Mouse (Mus musculus): ENCODE measurements at regions not wholly inside any gene's neighbourhood (a gene's known extent, or its start where the extent isn't known, plus 50 kb on each side); places are given as distances from the start of the nearest gene placed in this dataset.

DNA sequence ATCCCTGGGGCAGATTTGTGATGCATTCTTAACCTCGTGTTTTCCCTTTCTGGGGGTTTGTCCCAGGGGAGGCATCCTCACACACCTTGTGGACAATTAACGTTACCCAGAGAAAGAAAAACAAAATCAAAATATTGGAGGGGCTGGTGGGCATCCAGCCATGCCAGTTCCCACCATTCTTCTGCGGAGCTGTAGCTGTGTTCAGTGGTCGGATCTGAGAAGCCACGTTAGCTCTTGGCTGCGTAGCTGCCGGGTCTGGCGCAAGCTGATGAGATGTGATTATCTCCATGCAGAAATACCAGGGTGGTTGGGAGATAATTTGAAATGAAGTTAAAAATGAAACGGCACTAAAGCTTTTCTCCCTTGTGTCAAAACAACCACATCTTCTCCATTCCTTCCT is 525.4 kb upstream of the Sall1 start:
- no peaks in the 10 kb centered on the region for H3K4me1 ChIP-seq (ENCODE audit: control insufficient read depth, insufficient read depth, low read length)
- no peaks in the 10 kb centered on the region for H3K36me3 ChIP-seq (ENCODE audit: control insufficient read depth, insufficient read depth, low read length)
- H3K79me2 ChIP-seq (replicated peaks; ENCODE audit: control insufficient read depth, insufficient read depth, low read length): no peaks in the 10 kb centered on the region
- H3K4me3 ChIP-seq: no peak overlapping the region
- H3K9ac ChIP-seq (ENCODE audit: low read depth, low read length): no peak overlapping the region
- TF ChIP-seq POLR2A (IDR thresholded peaks at IDR 0.05; ENCODE audit: insufficient read depth, low read depth, low read length) (no peak), CTCF (IDR thresholded peaks at IDR 0.05) (no peak), EP300 (IDR thresholded peaks at IDR 0.05; ENCODE audit: insufficient read depth, low read depth, low read length) (no peak)
- DNase-seq: no peak
- intact Hi-C loops (cut with DNase I): no loop called here
- H3K27ac ChIP-seq: no peak overlapping the region
- 43% methylated on average over 9 of the region's 9 CpGs for WGBS
- H3K27me3 ChIP-seq (ENCODE audit: control insufficient read depth, insufficient read depth, low read length): no peaks in the 10 kb centered on the region; the same call in none of the 2 replicates

DNA sequence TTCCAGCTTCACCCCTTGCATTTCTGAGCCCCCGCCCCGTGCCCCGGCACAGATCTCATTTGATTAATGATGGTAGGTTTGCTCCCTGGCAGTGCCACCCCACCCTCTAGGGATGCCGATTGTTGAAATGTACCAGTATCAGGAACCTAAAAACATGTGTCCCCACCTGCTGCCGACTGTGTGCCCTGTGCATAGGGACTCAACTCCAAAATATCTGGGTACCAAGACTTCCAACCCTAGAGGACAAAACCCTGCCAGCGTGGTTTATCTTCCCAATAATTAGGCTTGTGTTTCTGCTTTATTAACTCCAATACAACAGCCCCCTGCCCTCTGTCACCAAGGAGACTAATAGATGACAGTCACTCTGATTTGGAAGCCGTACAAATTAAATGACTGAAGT is 524.7 kb upstream of the Sall1 start:
- H3K27ac ChIP-seq: no peak overlapping the region
- no peaks in the 10 kb centered on the region for H3K79me2 ChIP-seq (replicated peaks; ENCODE audit: control insufficient read depth, insufficient read depth, low read length)
- no peaks in the 10 kb centered on the region for H3K36me3 ChIP-seq (ENCODE audit: control insufficient read depth, insufficient read depth, low read length)
- intact Hi-C loops (cut with DNase I): no loop called here
- TF ChIP-seq EP300 (IDR thresholded peaks at IDR 0.05; ENCODE audit: insufficient read depth, low read depth, low read length) (no peak), POLR2A (IDR thresholded peaks at IDR 0.05; ENCODE audit: insufficient read depth, low read depth, low read length) (no peak), CTCF (IDR thresholded peaks at IDR 0.05) (no peak)
- DNase-seq: no peak
- WGBS: 74% methylated on average over 7 of the region's 7 CpGs
- H3K9ac ChIP-seq (ENCODE audit: low read depth, low read length): no peak overlapping the region
- H3K27me3 ChIP-seq (ENCODE audit: control insufficient read depth, insufficient read depth, low read length): no peaks in the 10 kb centered on the region; the same call in none of the 2 replicates
- H3K4me3 ChIP-seq: no peak overlapping the region
- no peaks in the 10 kb centered on the region for H3K4me1 ChIP-seq (ENCODE audit: control insufficient read depth, insufficient read depth, low read length)

GRCm38 (mm10) chr8:89566986-89567385 is 523.0 kb upstream of the Sall1 start:
- no peak for DNase-seq
- intact Hi-C loops (cut with DNase I): no loop called here
- H3K27me3 ChIP-seq (ENCODE audit: control insufficient read depth, insufficient read depth, low read length): no peaks in the 10 kb centered on the region; the same call in none of the 2 replicates
- H3K27ac ChIP-seq: no peak overlapping the region
- H3K79me2 ChIP-seq (replicated peaks; ENCODE audit: control insufficient read depth, insufficient read depth, low read length): no peaks in the 10 kb centered on the region
- TF ChIP-seq CTCF (IDR thresholded peaks at IDR 0.05) (no peak), POLR2A (IDR thresholded peaks at IDR 0.05; ENCODE audit: insufficient read depth, low read depth, low read length) (no peak), EP300 (IDR thresholded peaks at IDR 0.05; ENCODE audit: insufficient read depth, low read depth, low read length) (no peak)
- no peak overlapping the region for H3K4me3 ChIP-seq
- H3K9ac ChIP-seq (ENCODE audit: low read depth, low read length): no peak overlapping the region
- WGBS: 78% methylated on average over 7 of the region's 7 CpGs
- no peaks in the 10 kb centered on the region for H3K36me3 ChIP-seq (ENCODE audit: control insufficient read depth, insufficient read depth, low read length)
- H3K4me1 ChIP-seq (ENCODE audit: control insufficient read depth, insufficient read depth, low read length): no peaks in the 10 kb centered on the region

GRCm38 (mm10) chr8:89566461-89566860 is 522.5 kb upstream of the Sall1 start:
- Histone ChIP-seq H3K27ac (no peak overlapping the region), H3K4me1 (ENCODE audit: control insufficient read depth, insufficient read depth, low read length) (no peaks in the 10 kb centered on the region), H3K9ac (ENCODE audit: low read depth, low read length) (no peak overlapping the region), H3K36me3 (ENCODE audit: control insufficient read depth, insufficient read depth, low read length) (no peaks in the 10 kb centered on the region), H3K27me3 (ENCODE audit: control insufficient read depth, insufficient read depth, low read length) (no peaks in the 10 kb centered on the region; the same call in none of the 2 replicates), H3K4me3 (no peak overlapping the region), H3K79me2 (replicated peaks; ENCODE audit: control insufficient read depth, insufficient read depth, low read length) (no peaks in the 10 kb centered on the region)
- intact Hi-C loops (cut with DNase I): no loop called here
- no peak for TF ChIP-seq POLR2A (IDR thresholded peaks at IDR 0.05; ENCODE audit: insufficient read depth, low read depth, low read length)
- no peak for TF ChIP-seq EP300 (IDR thresholded peaks at IDR 0.05; ENCODE audit: insufficient read depth, low read depth, low read length)
- 53% methylated on average over 4 of the region's 4 CpGs for WGBS
- DNase-seq: no peak

DNA sequence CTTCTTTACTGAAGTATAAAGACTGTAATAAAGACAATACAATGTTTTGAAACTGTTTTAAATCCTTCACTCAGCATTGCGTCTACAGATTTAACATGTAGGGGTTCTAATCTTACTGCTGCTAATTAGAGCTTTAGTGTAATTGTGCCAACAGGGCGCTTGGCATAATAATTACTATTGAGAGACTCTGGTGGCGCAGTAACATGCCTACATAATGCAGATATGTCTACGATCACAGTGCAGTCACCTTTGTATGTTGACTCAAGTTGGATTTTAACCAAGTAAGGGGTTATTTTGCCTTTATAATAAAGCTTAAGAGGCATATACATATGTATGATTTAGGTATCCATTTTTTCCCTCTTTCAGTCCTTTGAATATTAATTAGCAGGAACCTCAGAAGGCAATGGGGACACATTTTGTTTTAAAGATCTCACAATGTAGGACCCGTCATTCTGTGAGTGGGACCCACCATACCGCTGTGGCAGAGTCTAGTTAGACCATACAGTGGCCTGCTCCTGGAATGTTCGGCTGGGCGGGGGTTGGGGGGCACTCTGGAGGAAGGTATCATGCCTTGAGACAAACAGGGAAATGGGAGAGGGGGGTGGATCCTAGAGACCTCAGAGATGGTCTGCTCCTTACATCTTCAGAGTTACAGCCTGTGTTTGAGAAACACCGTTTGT is 521.3 kb upstream of the Sall1 start:
- Histone ChIP-seq H3K27ac (no peak overlapping the region), H3K27me3 (ENCODE audit: control insufficient read depth, insufficient read depth, low read length) (no peaks in the 10 kb centered on the region; the same call in none of the 2 replicates), H3K79me2 (replicated peaks; ENCODE audit: control insufficient read depth, insufficient read depth, low read length) (no peaks in the 10 kb centered on the region), H3K9ac (ENCODE audit: low read depth, low read length) (no peak overlapping the region), H3K4me1 (ENCODE audit: control insufficient read depth, insufficient read depth, low read length) (no peaks in the 10 kb centered on the region), H3K4me3 (no peak overlapping the region), H3K36me3 (ENCODE audit: control insufficient read depth, insufficient read depth, low read length) (no peaks in the 10 kb centered on the region)
- 86% methylated on average over 9 of the region's 9 CpGs for whole genome bisulfite sequencing
- no peak for DNase-seq
- intact Hi-C loops (cut with DNase I): no loop called here
- TF ChIP-seq CTCF (IDR thresholded peaks at IDR 0.05): no peak
- TF ChIP-seq EP300 (IDR thresholded peaks at IDR 0.05; ENCODE audit: insufficient read depth, low read depth, low read length): no peak
- no peak for TF ChIP-seq POLR2A (IDR thresholded peaks at IDR 0.05; ENCODE audit: insufficient read depth, low read depth, low read length)

DNA sequence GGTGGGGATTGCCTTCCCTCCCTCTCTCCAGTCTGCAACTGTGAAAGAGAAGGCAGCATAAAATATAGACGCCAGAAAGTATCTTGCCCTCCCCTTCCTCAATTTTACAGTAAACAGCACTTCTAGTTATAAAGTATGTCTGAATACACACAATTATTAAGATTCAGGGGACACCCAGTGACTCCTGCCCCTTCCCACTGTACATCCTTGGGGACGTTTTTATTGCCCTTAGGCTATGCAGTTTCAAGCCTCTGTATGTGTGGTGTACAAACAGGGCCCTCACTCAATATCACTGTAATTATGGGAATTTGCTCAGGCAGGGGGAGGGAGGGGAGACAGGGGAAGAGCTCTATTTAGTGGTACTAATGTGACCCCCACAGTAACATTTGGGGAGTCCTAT is 519.6 kb upstream of the Sall1 start:
- no peaks in the 10 kb centered on the region for H3K4me1 ChIP-seq (ENCODE audit: control insufficient read depth, insufficient read depth, low read length)
- no peaks in the 10 kb centered on the region for H3K79me2 ChIP-seq (replicated peaks; ENCODE audit: control insufficient read depth, insufficient read depth, low read length)
- intact Hi-C loops (cut with DNase I): no loop called here
- H3K4me3 ChIP-seq: no peak overlapping the region
- WGBS: 54% methylated on average over 2 of the region's 2 CpGs
- no peak for DNase-seq
- no peaks in the 10 kb centered on the region for H3K36me3 ChIP-seq (ENCODE audit: control insufficient read depth, insufficient read depth, low read length)
- no peak overlapping the region for H3K27ac ChIP-seq
- no peaks in the 10 kb centered on the region; the same call in 1 of the 2 replicates for H3K27me3 ChIP-seq (ENCODE audit: control insufficient read depth, insufficient read depth, low read length)
- H3K9ac ChIP-seq (ENCODE audit: low read depth, low read length): no peak overlapping the region
- TF ChIP-seq CTCF (IDR thresholded peaks at IDR 0.05): no peak
